Mouse (Mus musculus) frontal cortex, postnatal 10 days (tissue): ENCODE data around the gene Reep6.

Experiments used
- DNase-seq, 2 experiments: peaks; one replicate each; pipeline ENCODE4 v3.0.0; 2022; ENCODE audit warnings: low spot score in 2 of 2, mixed read lengths in 1 of 2

Gene Reep6

GRCm38 (mm10) chr10:80352727-80353126, 23.0 kb downstream of the Reep6 start:
- DNase-seq: no peak

- no peak for DNase-seq
Measured at GRCm38 (mm10) chr10:80355431-80355830, 25.7 kb downstream of the Reep6 start.

GRCm38 (mm10) chr10:80356001-80356682, 26.4 kb downstream of the Reep6 start, which contains the start of gene Plk5:
TSS of gene Plk5 (plus strand) at chr10:80356459.
- no peak for DNase-seq

GRCm38 (mm10) chr10:80356737-80357136, 27.0 kb downstream of the Reep6 start:
- no peak for DNase-seq

DNA sequence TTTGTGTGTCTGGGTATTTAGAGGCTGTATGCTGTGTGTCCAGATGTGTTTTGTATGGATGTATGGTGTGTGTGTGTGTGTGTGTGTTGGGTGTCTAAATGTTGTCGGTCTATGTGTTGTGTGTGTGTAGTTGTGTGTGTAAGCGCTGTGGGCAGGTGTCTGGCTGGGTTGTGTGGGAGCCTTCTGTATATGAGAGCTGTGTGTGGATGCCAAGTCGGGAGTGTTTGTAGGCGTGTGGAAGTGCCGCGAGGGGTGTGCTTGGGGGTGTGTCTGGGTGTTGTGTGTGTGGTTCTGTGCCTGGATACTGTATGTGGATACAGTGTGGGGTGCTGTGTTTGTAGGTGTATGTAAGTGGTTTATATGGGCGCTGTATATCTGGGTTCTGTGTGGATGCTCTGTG, 27.6 kb downstream of the Reep6 start:
- no peak for DNase-seq

GRCm38 (mm10) chr10:80357994-80358639, 28.4 kb downstream of the Reep6 start:
- DNase-seq: no peak

DNA sequence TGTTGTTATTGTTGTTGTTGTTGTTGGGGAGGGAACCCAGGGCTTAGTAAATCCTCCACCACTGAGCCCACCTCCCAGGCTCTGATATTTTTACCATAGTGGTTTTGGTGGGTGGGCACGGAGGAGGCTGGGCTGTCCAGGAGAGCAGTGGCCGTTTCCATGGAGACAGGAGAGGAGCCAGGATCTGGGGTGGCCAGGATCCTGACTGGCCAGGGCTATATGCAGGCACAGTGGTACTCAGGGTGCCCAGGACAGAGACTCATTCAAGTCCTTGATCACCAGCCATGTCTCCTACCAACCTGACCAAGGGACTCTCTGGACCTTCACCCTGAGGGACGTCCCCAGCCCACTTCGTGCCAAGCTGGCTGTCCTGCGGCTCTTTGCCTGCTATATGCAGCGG, 34.0 kb downstream of the Reep6 start:
- DNase-seq: no peak

- DNase-seq: no peak
Measured at GRCm38 (mm10) chr10:80365736-80366135, 36.0 kb downstream of the Reep6 start.

GRCm38 (mm10) chr10:80367954-80368353, 38.2 kb downstream of the Reep6 start:
- DNase-seq: no peak

DNA sequence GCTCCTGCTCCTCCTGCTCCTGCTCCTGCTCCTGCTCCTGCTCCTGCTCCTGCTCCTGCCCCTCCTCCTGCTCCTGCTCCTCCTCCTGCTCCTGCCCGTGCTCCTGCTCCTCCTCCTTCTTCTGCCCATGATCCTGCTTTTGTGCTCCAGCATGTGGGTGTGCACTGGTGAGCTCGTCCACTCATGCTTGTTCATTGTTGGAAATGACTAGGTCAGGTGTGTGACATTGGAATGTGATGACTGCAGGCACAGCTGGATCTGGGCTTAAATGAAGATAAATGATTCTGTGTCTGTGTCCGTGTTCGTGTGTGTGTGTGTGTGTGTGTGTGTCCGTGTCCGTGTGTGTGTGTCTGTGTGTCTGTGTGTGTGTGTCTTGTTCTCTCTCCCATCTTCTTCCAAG, 38.6 kb downstream of the Reep6 start:
- DNase-seq: no peak

DNA sequence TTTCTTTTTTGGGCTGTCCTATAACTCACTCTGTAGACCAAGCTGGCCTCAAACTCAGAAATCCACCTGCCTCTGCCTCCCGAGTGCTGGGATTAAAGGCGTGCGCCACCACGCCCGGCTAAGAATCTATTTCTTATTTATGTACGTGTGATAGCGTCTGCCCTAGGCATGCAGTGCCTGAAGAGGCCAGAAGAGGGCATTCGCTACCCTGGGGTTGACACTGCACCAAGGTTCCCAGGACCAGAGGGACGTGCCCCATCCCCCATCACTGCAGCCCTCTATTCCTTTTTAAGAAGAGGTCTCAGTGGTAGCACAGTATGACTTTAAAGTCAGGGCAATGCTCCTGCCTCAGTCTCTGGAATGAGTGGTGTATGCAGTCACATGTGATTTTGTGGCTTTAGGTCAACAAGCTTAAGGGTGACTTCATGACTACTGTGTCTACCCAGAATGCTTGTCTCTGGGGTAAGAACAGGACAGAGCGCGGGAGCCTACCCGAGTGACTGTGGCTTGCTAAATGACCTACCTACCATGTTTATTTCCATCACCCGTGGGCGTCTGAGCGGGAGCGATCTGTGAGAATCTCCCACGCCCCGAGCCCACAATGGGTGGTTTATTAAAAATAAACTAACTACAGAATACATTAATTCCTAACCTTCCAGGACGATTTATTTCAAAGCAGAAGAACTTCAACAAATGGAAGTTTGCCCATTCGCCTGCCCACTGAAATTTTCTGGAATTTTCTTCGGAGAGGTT, 40.4 kb downstream of the Reep6 start:
- no peak for DNase-seq

DNA sequence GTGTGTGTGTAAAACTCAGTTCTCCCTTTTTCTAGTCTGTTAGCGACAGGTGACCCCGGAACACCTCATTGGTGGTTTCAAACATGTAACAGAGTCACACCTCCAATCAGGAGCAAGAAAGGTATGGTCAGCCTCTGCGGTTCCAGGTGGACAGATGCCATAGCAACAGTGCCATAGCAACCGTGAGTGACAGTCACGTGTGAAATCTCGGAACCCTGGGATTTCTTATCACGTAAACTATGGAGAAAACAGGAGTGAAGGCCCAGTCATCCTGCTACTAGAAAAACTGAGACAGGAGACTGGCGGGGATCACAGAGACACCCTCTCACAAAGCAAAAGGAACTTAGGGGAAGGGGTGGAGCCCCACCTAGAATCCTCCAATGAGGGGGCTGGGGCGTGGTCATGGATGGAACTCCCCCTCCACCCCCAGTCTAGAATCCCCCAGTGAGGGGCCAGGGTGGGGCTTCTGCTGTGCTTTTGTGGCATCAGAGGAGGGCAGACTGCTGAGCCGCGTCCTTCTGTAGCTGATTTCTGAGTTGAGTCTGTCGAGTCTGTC, 41.7 kb downstream of the Reep6 start:
- DNase-seq: peak in 1 of 2 experiments; percentile 72

DNA sequence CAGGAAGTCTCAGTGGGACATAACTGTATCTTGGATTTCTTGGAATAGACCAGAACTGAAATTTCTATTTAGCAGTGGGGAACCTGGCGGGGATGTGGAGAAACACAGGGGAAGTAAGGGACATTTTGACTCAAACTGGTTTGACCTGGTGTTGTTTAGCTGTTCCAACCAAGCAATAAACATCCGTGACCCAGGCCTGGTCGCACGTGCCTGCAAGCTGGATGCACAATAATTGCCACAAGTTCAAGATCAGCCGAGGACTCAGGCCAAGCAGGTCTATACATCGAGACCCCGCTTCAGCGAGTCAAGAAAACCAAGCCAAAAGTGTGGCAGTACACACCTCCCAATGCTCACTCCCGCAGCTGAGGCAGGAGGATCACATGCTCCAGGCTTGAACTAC, 42.2 kb downstream of the Reep6 start:
- no peak for DNase-seq

GRCm38 (mm10) chr10:80372706-80373105, 43.0 kb downstream of the Reep6 start:
- no peak for DNase-seq

DNA sequence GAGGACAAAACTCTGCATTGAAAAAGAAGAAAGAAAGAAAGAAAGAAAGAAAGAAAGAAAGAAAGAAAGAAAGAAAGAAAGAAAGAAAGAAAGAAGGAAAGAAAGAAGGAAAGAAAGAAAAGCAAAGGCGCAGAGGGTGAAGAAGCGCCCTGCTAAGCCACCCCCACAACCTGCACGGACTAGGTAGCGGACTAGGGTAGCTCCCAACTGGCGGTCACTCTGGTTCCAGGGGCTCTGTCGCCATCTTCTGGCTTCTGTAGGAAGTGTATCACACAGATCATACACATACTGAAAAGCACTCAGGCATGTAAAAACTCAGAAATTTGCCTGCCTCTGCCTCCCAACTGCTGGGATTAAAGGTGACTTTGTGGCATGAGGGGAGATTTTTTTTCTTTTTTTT, 44.3 kb downstream of the Reep6 start:
- peak in 1 of 2 experiments; percentile 71 for DNase-seq

GRCm38 (mm10) chr10:80376160-80376559, 46.4 kb downstream of the Reep6 start:
- DNase-seq: peak; percentile 79 to 90

DNA sequence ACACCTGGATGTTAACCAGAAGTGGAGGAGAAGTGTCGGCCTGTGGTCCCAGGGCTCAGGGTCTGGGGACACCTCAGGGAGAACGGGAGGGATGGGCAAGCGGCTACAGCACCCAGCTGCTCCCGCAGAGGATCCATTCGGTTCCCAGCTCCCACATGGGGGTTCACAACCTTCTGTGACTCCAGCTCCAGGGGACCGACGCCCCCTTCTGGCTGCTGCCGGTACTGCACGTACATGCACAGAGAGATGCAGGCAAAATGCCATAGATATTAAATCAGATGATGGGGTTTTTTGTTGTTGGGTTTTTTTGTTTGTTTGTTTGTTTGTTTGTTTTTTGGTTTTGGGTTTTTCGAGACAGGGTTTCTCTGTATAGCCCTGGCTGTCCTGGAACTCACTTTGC, 48.0 kb downstream of the Reep6 start:
- DNase-seq: no peak

DNA sequence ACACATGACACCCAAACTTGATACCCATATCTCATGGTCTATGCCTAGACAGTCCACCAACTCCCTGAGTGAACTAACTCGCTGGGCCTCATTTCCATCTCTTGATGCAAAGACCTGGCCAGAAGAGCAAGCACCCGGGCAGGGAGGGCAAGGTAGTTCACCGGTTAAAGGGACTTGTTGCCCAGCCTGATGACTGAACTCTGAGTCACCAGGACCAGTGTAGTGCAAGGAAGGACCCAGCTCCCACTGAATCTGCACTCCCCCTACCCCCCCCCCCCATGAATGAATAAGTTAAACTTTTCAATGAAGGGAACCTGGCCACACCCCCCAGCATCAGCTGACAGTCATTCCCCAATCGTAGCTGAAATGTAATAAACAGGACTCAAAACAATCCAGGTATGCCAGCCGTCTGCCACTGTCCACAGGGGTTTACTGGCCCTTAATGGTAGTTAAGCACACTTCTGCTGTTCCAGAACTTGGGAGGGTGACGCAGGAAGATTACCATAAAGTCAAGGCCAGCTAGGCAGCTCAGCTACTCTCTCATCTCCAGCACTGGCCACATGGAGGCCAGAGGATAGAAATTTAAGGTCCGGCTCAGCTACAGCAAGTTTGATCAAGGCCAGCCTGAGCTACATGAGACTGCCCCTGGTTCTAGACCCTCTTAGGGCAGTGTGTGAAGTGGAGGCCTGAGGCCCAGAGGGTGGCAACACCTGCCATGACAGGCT, 53.0 kb downstream of the Reep6 start:
- no peak for DNase-seq

DNA sequence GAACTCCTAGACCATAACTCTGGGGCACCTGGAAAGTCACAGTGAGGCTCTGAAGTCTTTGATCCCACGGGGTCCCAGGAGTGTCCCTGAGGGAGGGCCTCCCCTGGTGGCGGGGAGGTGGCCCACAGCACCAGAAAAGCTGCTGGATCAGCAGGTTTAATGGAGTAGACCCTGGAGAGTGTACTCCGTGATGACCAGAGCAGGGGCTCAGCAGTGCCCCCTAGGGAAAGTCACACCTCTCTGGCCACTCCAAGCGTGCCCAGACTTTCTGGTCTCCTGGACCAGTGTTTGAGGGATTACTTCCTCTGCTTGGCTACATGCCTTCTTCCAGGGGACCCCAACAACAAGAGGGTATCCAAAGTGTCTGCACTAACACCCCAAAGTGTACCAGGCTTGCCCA, 53.7 kb downstream of the Reep6 start:
- DNase-seq: no peak

DNA sequence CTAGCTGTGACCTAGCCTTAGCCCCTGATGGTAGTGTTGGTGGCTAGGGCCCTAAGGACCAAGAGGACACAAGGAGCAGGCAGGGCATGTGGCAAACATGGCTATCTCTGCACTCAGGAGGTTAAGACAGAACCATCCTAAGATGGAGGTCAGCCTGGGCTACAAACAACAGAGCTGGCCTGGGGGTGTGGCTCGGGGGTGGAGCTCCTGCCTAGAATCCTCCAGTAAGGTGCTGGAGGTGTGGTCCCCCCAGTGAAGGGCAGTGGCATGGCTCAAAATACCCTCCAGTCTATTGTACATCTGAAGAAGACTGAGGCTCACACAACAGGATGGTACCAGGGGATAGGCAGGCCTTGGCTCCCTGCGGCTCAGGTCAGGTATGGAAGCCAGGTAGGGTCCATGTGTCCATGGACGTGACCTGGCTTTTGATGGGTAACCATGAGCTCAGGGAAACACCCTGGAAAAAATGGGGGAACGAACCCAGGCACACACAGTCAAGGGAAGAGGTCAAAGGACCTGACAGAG, 54.4 kb downstream of the Reep6 start:
- no peak for DNase-seq

GRCm38 (mm10) chr10:80384709-80385108, 55.0 kb downstream of the Reep6 start:
- DNase-seq: no peak

- DNase-seq: no peak
Measured at GRCm38 (mm10) chr10:80385310-80385709, 55.6 kb downstream of the Reep6 start.
